Mouse (Mus musculus) embryonic fibroblast, embryonic 13.5 days (primary cell): Measurements from ENCODE around the gene Ankrd54.

ENCODE experiments used
- CTCF ChIP-seq: IDR thresholded peaks from 2 replicates; pipeline ENCODE4 v1.5.1; 2011; ENCODE audit warnings: mild to moderate bottlenecking, control low read depth, low read length, moderate library complexity, borderline replicate concordance; ENCODE audit not compliant: insufficient read depth
- POLR2A ChIP-seq: IDR thresholded peaks from 2 replicates; pipeline ENCODE4 v1.6.1; 2011; ENCODE audit warnings: low read depth, mild to moderate bottlenecking, control low read depth, low read length, moderate library complexity

DNA sequence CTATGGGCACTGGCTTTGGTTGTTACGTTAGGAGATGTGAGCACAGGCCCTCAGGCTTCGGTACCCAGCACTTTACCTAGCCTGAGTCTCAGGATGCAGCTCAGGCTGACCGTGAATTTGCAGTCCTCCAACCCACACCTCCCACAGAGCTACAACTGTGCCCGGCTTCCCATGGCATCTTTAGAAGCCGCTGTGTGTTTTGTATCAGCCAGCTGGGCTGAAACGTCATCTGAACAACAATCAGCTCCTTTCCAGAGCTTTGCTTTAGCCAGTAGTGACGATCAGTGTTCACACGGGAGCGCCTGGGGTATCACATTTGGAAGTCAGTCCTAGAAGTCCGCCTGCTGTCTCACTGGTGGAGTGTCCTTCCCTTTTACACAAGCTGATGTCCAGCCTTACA lies 40.6 kb upstream of the Ankrd54 start:
- TF ChIP-seq CTCF, result no peak
- TF ChIP-seq POLR2A, result no peak
